Mouse (Mus musculus) forebrain, postnatal 0 days (tissue): ENCODE measurements around the gene Ccl17. TPM values are rescaled to one million over a fixed set of nuclear protein-coding genes. Genes with fewer than 3 reads are reported as not detected.
"Not testable (repeated sequence)": the region's sequence is repeated elsewhere in the genome, so short reads cannot be mapped to it uniquely, and the experiment has no call there.

Experiments
- ATAC-seq: fragments of 200-750 bp; cut with Nextera tagmentation; 2 replicates; pipeline ENCODE4 v1.8.0; 2017; ENCODE audit warnings: mild to moderate bottlenecking, moderate library complexity
- DNase-seq: peaks from one replicate; pipeline ENCODE4 v3.0.0-alpha.2; 2015
- H3K27ac ChIP-seq: fragments of 300-500 bp; sonication (generic); 2 replicates; pipeline ENCODE4 v1.5.1; 2014; ENCODE audit warnings: low read depth, mild to moderate bottlenecking, antibody characterized with exemption, low read length, moderate library complexity, mixed read lengths
- H3K27me3 ChIP-seq: fragments of 300-500 bp; sonication (generic); 2 replicates; pipeline ENCODE4 v1.6.1; 2014; ENCODE audit warnings: mild to moderate bottlenecking, low read length, mixed read lengths; ENCODE audit not compliant: insufficient read depth
- H3K36me3 ChIP-seq: fragments of 300-500 bp; sonication (generic); 2 replicates; pipeline ENCODE4 v1.6.1; 2014; ENCODE audit warnings: mild to moderate bottlenecking, moderate library complexity; ENCODE audit not compliant: insufficient read depth
- H3K4me1 ChIP-seq: fragments of 300-500 bp; sonication (generic); 2 replicates; pipeline ENCODE4 v1.6.1; 2014; ENCODE audit warnings: antibody characterized with exemption; ENCODE audit not compliant: insufficient read depth
- H3K4me2 ChIP-seq: fragments of 300-500 bp; sonication (generic); 2 replicates; pipeline ENCODE4 v1.6.1; 2014; ENCODE audit warnings: low read depth, mild to moderate bottlenecking, moderate library complexity
- H3K4me3 ChIP-seq: fragments of 300-500 bp; sonication (generic); 2 replicates; pipeline ENCODE4 v1.5.1; 2014; ENCODE audit warnings: low read depth, low read length, mixed read lengths
- H3K9ac ChIP-seq: fragments of 300-500 bp; sonication (generic); 2 replicates; pipeline ENCODE4 v1.6.1; 2014; ENCODE audit warnings: mild to moderate bottlenecking
- H3K9me3 ChIP-seq: fragments of 300-500 bp; sonication (generic); 2 replicates; pipeline ENCODE4 v1.6.1; 2016; ENCODE audit warnings: low read length
- CTCF ChIP-seq: sonication (generic); IDR thresholded peaks from 2 replicates; pipeline ENCODE4 v1.5.1; 2016; ENCODE audit warnings: antibody characterized with exemption, control low read depth, low read depth
- WGBS: fragments of 180-500 bp; shearing (Covaris S2); extraction: QIAGEN DNeasy Blood & Tissue Kit; methylation state at CpG from one replicate; pipeline ENCODE4 v1.1.7; 2014; 5-methylcytosine and 5-hydroxymethylcytosine counted together
- polyA plus RNA-seq: library from polyadenylated mRNA; unstranded; fragments of >200 nt; fragmentation: Nextera tagmentation; extraction: Ambion mirVana; gene quantifications from 2 replicates; pipeline ENCODE4 v1.2.1, GENCODE M21; 2015
- total RNA-seq: library from RNA; depleted of rRNA; stranded (reverse); fragments of >200 nt; gene quantifications from 2 replicates; pipeline ENCODE4 v1.2.3, GENCODE M21; 2014; rRNA removed

Ccl17 gene
- total and polyA plus RNA-seq, 2 experiments from 2014 or later: 5.0 TPM; not detected in 1

DNA sequence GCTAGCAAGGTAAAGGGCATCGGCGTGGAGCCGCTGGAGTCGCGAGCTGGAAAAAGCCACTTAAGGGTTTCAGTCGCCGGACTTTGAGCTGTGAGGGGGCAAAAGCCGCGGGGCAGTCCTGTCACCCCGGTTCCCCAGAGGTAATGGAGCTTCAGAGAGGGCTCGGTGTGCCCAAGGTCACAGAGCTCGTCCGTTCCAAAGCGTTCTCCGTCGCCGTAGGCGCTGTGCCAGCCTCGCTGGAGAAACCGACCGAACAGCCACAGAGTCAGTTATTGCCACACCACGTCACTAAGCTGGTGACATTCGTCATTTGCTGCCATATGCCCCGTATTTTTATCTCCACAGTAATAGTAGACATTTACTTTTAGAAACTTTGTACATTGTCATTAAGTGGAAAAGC lies 28.3 kb downstream of the Ccl17 start:
- DNase-seq: peak; percentile 72
- H3K4me2 ChIP-seq: peak overlapping the region; percentile 69
- ATAC-seq: peak; percentile 45
- peaks cover 12% of the 10 kb centered on the region for H3K4me1 ChIP-seq
- H3K27me3 ChIP-seq: no peaks in the 10 kb centered on the region
- H3K4me3 ChIP-seq: peak overlapping the region; percentile 59
- H3K27ac ChIP-seq: peak overlapping the region; percentile 82
- WGBS: 2% methylated on average over 24 of the region's 24 CpGs
- H3K36me3 ChIP-seq: no peaks in the 10 kb centered on the region
- no peaks in the 10 kb centered on the region for H3K9me3 ChIP-seq
- H3K9ac ChIP-seq: peak overlapping the region; percentile 70
- no peak for TF ChIP-seq CTCF

DNA sequence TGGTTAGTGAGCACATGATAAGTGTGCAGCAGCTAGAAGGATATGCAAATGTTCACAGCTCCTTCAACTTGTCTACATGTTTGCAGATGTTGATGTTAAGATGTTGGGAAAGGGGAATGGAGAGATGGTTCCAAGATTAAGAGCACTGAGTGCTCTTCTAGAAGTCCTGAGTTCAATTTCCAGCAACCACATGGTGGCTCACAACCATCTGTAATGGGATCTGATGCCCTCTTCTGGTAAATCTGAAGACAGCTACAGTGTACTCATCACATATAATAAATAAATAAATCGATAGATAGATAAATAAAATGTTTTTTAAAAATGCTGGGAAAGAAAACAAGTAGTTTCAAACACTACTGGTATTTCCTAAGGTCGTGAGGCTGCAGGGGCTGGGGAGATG lies 30.9 kb downstream of the Ccl17 start:
- Histone ChIP-seq H3K9ac (no peak overlapping the region), H3K4me2 (no peak overlapping the region), H3K27ac (no peak overlapping the region), H3K4me1 (peaks cover 12% of the 10 kb centered on the region), H3K27me3 (no peaks in the 10 kb centered on the region), H3K36me3 (peaks cover 20% of the 10 kb centered on the region), H3K4me3 (no peak overlapping the region), H3K9me3 (no peaks in the 10 kb centered on the region)
- TF ChIP-seq CTCF: peak; percentile 35
- no peak for ATAC-seq
- WGBS: 45% methylated on average over 2 of the region's 2 CpGs
- no peak for DNase-seq

DNA sequence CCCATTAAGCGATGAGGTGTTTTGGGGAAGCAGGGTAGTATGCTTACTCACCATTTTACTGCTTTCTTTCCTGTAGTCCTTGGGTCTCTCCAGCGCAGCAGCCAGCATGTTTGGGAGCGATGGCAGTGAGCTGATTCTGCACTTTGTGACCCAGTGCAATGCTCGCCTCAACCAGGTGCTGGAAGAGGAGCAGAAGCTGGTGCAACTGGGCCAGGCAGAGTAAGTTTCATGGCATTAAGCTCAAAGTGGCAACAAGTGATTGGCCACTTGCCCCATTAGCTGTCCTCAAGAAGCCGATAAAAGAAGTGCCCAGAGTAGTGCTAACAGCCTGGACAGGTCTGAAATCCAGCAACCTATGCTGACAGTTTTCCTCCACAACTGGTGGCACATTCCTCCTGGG lies 39.8 kb downstream of the Ccl17 start:
- no peak for ATAC-seq
- no peaks in the 10 kb centered on the region for H3K27me3 ChIP-seq
- peaks cover 78% of the 10 kb centered on the region for H3K36me3 ChIP-seq
- H3K9ac ChIP-seq: no peak overlapping the region
- DNase-seq: no peak
- H3K9me3 ChIP-seq: no peaks in the 10 kb centered on the region
- WGBS: 95% methylated on average over 5 of the region's 5 CpGs
- H3K4me3 ChIP-seq: no peak overlapping the region
- TF ChIP-seq CTCF: no peak
- H3K4me2 ChIP-seq: no peak overlapping the region
- H3K27ac ChIP-seq: no peak overlapping the region
- no peaks in the 10 kb centered on the region for H3K4me1 ChIP-seq

DNA sequence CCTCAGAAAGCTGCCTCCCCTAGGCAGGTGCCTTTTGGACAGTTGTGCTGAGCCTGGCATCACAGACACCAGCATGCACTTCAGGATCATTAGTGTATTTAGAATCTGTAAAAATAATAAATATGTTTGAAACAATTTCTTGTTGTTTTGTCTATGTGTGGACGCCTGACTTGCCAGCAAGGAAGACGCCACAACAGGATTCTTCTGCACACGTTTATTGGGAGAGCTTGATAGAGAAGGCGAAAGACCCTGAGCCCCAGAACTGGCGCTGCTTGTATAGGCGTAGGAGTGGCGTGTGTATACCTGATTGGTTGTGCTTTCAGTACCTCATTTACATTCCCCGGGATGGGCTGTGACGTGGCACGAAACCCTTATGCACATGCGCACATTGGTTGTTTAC lies 44.5 kb downstream of the Ccl17 start:
- not testable (repeated sequence) for H3K4me2 ChIP-seq, H3K9me3 ChIP-seq, ATAC-seq, H3K9ac ChIP-seq, H3K4me1 ChIP-seq, H3K27me3 ChIP-seq, DNase-seq, H3K27ac ChIP-seq, H3K4me3 ChIP-seq
- WGBS: 91% methylated on average over 11 of the region's 11 CpGs
- H3K36me3 ChIP-seq: peaks cover 50% of the 10 kb centered on the region

DNA sequence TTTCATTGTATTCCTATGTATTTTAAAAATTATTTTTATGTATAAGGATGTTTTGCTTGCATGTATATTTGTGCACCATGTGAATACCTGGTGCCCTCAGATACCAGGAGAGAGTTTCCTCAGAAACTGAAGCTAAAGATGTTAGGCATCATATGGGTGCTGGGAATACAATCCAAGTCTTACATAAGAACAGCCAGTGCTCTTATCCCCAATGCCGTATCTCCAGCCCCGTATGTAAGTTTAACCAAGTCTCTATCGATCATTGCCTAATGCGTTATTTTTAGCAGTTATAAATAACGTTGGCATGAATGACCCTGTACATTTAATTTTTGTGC lies 46.7 kb downstream of the Ccl17 start:
- no peak overlapping the region for H3K27ac ChIP-seq

DNA sequence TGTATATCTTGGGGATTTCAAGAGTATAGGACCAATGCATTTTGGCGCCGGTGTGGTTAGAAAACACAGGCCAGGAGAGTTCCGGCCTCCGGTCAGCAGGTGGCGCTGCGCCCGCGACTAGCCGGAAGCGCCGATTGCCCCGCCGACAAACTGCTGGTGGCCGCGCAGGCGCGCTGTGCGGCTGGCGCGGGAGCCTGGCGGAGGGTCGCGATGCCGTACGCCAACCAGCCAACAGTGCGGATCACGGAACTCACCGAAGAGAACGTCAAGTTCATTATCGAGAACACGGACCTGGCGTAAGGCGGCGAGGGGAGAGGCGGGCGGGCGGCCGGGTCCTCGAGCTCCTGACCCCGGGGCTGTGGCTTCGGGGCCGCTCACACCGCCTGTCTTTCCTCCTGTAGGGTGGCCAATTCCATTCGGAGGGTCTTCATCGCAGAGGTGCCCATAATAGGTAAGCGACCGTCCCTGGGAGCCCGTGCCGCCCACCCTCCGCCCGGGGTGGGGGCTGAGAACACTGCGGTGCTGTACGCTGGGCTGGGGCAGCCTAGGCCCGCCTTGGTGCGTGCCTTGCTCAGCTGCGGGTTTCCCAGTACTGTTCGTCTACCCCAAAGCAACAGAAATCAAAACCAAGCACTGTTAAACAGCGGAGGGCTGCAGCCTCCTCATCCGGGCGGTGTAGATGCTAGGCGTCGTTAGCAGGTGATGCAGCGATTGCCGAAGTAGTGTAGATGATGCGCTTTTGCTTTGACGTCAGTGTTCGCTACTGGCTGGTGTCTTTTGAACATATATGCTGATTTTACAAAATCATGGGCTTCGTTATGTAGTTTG lies 47.3 kb downstream of the Ccl17 start, which contains the start of gene Polr2c:
TSS of gene Polr2c (plus strand) at position 105 of the 828 bp plus-strand sequence.
- peak within 1 kb of the TSS; percentile 78 for H3K4me2 ChIP-seq
- peaks cover 44% of the 10 kb centered on the region for H3K36me3 ChIP-seq
- peaks cover 9% of the 10 kb centered on the region for H3K4me1 ChIP-seq
- DNase-seq (peak; percentile 95), ATAC-seq (peak; percentile 92)
- peak; percentile 89 for TF ChIP-seq CTCF
- peak within 1 kb of the TSS; percentile 73 for H3K4me3 ChIP-seq
- H3K9me3 ChIP-seq: no peaks in the 10 kb centered on the region
- no peaks in the 10 kb centered on the region for H3K27me3 ChIP-seq
- peak within 1 kb of the TSS; percentile 77 for H3K27ac ChIP-seq
- 3% methylated on average over 65 of the region's 68 CpGs for WGBS
- H3K9ac ChIP-seq: peak within 1 kb of the TSS; percentile 95

More for the DNA sequence above, 46.7 kb downstream of the Ccl17 start:
- no peaks in the 10 kb centered on the region for H3K9me3 ChIP-seq
- H3K9ac ChIP-seq: no peak overlapping the region
- peaks cover 9% of the 10 kb centered on the region for H3K4me1 ChIP-seq
- DNase-seq (no peak), ATAC-seq (peak; percentile 14; the same call in 1 of the 2 replicates)
- peak overlapping the region; percentile 73; the same call in 1 of the 2 replicates for H3K4me3 ChIP-seq
- H3K27me3 ChIP-seq: no peaks in the 10 kb centered on the region
- no peak for TF ChIP-seq CTCF
- peaks cover 44% of the 10 kb centered on the region for H3K36me3 ChIP-seq
- H3K4me2 ChIP-seq: peak overlapping the region; percentile 78
- WGBS: 29% methylated on average over 5 of the region's 5 CpGs

DNA sequence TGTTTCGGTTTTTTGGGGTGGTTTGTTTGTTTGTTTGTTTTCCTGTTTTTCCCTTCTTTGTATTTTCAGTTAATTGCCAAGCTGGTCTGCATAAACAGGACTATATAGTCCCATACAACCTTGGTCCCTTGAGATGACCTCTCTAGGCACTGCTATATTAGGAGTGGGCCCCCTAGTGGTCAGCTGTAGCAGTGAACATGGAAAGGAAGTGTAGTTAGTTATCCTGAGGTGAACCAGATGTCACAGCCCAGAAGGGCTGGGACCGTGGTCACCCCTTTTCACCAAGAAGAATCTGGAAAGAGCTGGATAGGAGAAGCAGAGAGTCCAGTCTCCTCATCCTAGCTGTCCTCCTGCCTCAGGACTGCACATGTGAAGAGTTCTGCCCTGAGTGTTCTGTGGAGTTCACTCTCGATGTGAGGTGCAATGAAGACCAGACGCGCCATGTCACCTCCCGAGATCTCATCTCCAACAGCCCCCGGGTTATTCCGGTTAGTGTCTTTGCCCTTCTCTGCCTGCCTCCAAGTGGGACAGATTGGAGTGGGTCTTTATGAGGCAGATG lies 51.2 kb downstream of the Ccl17 start:
- no peak overlapping the region for H3K4me3 ChIP-seq
- ATAC-seq: no peak
- DNase-seq: peak; percentile 51
- TF ChIP-seq CTCF: peak; percentile 85
- no peak overlapping the region for H3K4me2 ChIP-seq
- H3K4me1 ChIP-seq: peaks cover 9% of the 10 kb centered on the region
- H3K27me3 ChIP-seq: no peaks in the 10 kb centered on the region
- no peak overlapping the region for H3K9ac ChIP-seq
- H3K9me3 ChIP-seq: no peaks in the 10 kb centered on the region
- H3K36me3 ChIP-seq: peaks cover 50% of the 10 kb centered on the region
- no peak overlapping the region for H3K27ac ChIP-seq
- whole genome bisulfite sequencing: 77% methylated on average over 8 of the region's 8 CpGs

Other genes starting within 250 kb of the Ccl17 start
- gene Rspry1, start 208.5 kb upstream of the Ccl17 start, total RNA-seq: 53.5 and 55.8 TPM in 2 replicates
- 26.2 and 32.0 TPM in 2 replicates for gene Rspry1, start 208.5 kb upstream of the Ccl17 start, polyA plus RNA-seq
- 44.5 and 51.4 TPM in 2 replicates for gene Fam192a, start 208.5 kb upstream of the Ccl17 start, total RNA-seq
- gene Fam192a, start 208.5 kb upstream of the Ccl17 start, polyA plus RNA-seq: 71.5 and 79.9 TPM in 2 replicates
- gene Arl2bp, start 143.9 kb upstream of the Ccl17 start, total RNA-seq: 112 and 136 TPM in 2 replicates
- gene Arl2bp, start 143.9 kb upstream of the Ccl17 start, polyA plus RNA-seq: 154 and 183 TPM in 2 replicates
- gene Pllp, start 114.2 kb upstream of the Ccl17 start, total RNA-seq: 4.6 and 11.6 TPM in 2 replicates
- gene Pllp, start 114.2 kb upstream of the Ccl17 start, polyA plus RNA-seq: 6.8 and 8.6 TPM in 2 replicates
- not detected in 2 replicates for gene Ccl22, start 64.9 kb upstream of the Ccl17 start, total RNA-seq
- gene Ccl22, start 64.9 kb upstream of the Ccl17 start, polyA plus RNA-seq: 0.15 TPM in 1 of 2 replicates, not detected in the other
- 61.5 and 68.7 TPM in 2 replicates for gene Cx3cl1, start 38.4 kb upstream of the Ccl17 start, total RNA-seq
- 61.8 and 80.0 TPM in 2 replicates for gene Cx3cl1, start 38.4 kb upstream of the Ccl17 start, polyA plus RNA-seq
- 87.3 and 89.6 TPM in 2 replicates for gene Coq9, start 27.9 kb downstream of the Ccl17 start, total RNA-seq
- gene Coq9, start 27.9 kb downstream of the Ccl17 start, polyA plus RNA-seq: 45.4 and 52.6 TPM in 2 replicates
- 50.1 and 51.1 TPM in 2 replicates for gene Ciapin1, start 27.9 kb downstream of the Ccl17 start, total RNA-seq
- gene Ciapin1, start 27.9 kb downstream of the Ccl17 start, polyA plus RNA-seq: 108 and 120 TPM in 2 replicates
- gene Polr2c, start 47.0 kb downstream of the Ccl17 start, total RNA-seq: 59.5 and 82.7 TPM in 2 replicates
- 101 and 119 TPM in 2 replicates for gene Polr2c, start 47.0 kb downstream of the Ccl17 start, polyA plus RNA-seq
- 123 and 171 TPM in 2 replicates for gene Dok4, start 65.9 kb downstream of the Ccl17 start, total RNA-seq
- gene Dok4, start 65.9 kb downstream of the Ccl17 start, polyA plus RNA-seq: 97.5 and 117 TPM in 2 replicates
- 6.8 and 8.1 TPM in 2 replicates for gene Ccdc102a, start 107.6 kb downstream of the Ccl17 start, total RNA-seq
- gene Ccdc102a, start 107.6 kb downstream of the Ccl17 start, polyA plus RNA-seq: 4.4 and 4.8 TPM in 2 replicates
- 0.10 TPM in 1 of 2 replicates, not detected in the other for gene Adgrg5, start 113.2 kb downstream of the Ccl17 start, total RNA-seq
- gene Adgrg5, start 113.2 kb downstream of the Ccl17 start, polyA plus RNA-seq: 0.06 and 0.12 TPM in 2 replicates
- gene Adgrg1, start 164.3 kb downstream of the Ccl17 start, total RNA-seq: 107 and 188 TPM in 2 replicates
- 79.8 and 101 TPM in 2 replicates for gene Adgrg1, start 164.3 kb downstream of the Ccl17 start, polyA plus RNA-seq
- gene Adgrg3, start 207.2 kb downstream of the Ccl17 start, total RNA-seq: 0.67 and 1.2 TPM in 2 replicates
- gene Adgrg3, start 207.2 kb downstream of the Ccl17 start, polyA plus RNA-seq: 0.47 and 0.69 TPM in 2 replicates
- 1.9 and 4.4 TPM in 2 replicates for gene Drc7, start 244.7 kb downstream of the Ccl17 start, total RNA-seq
- gene Drc7, start 244.7 kb downstream of the Ccl17 start, polyA plus RNA-seq: 2.1 and 3.7 TPM in 2 replicates